Mouse (Mus musculus) embryo, embryonic 11 days (tissue): Measurements from ENCODE around the gene Sez6l2.
"Not testable (repeated sequence)": the region's sequence is repeated elsewhere in the genome, so short reads cannot be mapped to it uniquely, and the experiment has no call there.

ENCODE experiments used
- DNase-seq: peaks from one replicate; pipeline ENCODE4 v3.0.0-alpha.2; 2015

The Sez6l2 gene

DNA sequence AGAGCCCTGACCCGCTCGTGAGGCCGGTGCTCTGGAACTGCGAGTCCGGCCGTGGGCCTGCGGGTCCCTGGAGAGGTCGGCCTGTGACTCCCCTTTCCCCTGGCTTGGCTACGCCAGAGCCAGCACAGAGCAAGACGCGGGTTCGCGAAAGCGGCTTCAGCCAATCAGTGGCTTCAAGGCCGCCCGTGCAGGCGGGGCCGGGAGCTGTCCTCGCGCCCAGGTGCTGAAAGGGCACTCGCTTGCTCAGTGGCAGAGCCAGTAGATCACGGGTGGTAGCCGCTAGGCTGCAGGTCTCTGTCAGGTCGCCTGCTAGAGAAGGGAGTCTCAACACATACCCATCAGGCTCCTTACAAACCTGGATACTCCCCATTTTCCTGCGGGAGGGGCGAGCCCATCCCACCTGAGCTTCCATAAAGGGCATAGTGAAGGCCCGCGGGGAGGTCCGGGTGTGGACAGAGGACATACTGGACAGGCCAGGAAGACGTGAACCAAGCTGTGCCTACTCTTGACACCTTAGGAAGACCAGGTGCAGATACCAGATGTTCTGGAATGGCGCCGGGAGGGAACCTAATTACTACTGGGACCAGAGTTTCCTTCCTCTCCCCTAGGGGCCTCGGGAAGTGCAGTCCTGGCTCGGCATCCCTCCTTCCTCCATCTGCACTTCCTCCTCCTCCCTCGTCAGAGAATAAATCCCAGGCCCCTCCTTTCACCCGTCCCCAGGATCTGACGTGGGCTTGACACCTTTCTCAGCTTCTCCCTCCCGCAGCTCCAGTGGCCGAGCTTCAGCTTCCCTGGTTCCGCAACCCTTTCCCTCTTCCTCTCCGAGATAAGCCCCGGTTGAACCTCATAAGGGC is at the start of gene Sez6l2:
Gene Sez6l2 (plus strand): TSS at position 771 of the 854 bp plus-strand sequence.
- peak; percentile 94 for DNase-seq

GRCm38 (mm10) chr7:126905590-126905989 is 44.8 kb upstream of the Sez6l2 start:
- DNase-seq: no peak

DNA sequence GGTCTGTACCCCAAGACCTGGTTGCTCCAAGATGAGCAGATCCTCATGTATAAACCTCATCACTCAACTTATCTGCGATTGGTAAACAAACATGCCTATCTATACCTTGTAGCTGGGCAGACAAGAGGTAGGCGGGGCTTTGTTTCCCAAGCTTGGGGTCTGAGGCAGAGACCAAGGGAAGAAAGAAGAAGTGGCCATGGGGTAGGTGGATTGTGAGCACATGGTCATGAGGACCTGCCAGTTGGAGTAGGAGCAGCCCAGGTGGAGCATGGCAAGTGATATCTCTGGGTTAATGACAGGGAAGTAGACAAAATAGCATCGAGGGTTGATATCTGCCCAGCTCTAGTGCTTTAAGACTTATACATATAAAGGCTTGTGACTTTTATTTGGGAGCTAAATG is 35.5 kb upstream of the Sez6l2 start:
- DNase-seq: no peak

GRCm38 (mm10) chr7:126918356-126918755 is 32.0 kb upstream of the Sez6l2 start:
- DNase-seq: not testable (repeated sequence)

GRCm38 (mm10) chr7:126919973-126920372 is 30.4 kb upstream of the Sez6l2 start:
- DNase-seq: no peak

DNA sequence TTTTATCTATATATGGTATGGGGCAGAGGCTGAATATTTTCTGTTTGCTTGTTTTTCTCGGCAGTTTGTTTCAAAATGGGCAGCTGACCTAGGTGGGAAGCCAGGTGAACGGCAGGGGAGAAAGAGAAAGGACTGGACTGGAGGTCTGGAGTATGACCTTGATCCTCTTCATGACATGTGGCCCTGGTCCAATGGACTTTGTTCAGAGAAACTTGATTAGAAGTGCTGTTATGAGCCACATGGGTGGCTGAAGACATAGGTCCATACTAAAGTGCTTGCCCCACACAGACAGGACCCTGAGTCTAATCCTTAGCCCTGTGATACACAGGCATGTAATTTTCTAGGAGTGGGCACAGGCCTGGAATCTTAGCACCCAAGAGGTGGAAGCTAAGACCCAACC is 28.8 kb upstream of the Sez6l2 start:
- DNase-seq: no peak

- DNase-seq: peak; percentile 72
These were observed 27.7 kb upstream of the Sez6l2 start, which contains the start of gene Tmem219 for GRCm38 (mm10) chr7:126922624-126923060. Gene Tmem219 (minus strand): TSS chr7:126922917.

DNA sequence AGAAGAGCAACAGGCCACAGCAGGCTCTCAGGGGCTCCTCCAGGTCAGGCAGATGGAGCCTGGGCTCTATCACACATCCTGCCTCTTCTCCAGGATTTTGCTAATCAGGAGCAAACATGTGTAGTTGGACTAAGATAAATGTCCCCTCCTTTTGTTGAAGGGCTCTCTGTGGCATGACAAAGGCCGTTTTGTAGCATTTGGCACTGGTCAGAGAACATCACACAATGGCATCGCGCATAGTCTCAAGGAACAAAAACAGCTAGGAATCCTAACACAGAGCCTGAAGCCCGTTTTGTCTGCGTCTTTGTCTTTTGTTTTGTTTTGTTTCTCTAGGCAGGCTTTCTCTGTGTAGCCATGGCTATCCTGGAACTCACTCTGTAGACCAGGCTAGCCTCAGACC is 26.4 kb upstream of the Sez6l2 start:
- DNase-seq: peak; percentile 24

- no peak for DNase-seq
These were observed 24.1 kb upstream of the Sez6l2 start for GRCm38 (mm10) chr7:126926299-126926698.

DNA sequence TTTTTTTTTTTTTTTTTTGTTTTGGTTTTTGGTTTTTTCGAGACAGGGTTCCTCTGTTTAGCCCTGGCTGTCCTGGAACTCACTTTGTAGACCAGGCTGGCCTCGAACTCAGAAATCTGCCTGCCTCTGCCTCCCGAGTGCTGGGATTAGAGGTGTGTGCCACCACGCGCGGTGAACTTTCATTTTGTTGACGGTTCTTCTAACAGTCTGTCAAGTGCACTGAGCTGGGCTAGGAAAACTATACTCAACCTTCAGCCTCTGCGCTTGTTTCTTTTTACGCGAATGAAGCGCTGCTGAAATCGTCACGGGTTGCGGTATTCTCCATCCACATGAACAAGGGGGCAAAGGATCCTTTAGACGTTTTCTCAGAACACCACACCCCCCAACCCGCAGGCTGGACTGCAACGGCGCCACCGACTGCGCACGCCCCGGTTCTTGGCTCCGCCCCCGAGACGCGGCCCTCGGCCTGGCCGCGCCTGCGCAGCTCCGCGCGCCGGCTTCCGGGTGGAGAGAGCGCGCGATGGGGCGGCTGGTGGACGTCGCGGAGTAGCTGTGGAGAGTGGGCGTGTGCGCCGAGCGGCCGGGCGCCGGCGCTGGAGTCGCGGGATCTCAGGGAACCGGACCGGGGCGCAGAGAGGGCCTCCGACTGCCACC is 21.9 kb upstream of the Sez6l2 start, which contains the start of gene Kctd13:
Gene Kctd13 (plus strand): TSS at position 496 of the 654 bp plus-strand sequence.
- DNase-seq: peak; percentile 95

- DNase-seq: no peak
These were observed 21.3 kb upstream of the Sez6l2 start for GRCm38 (mm10) chr7:126929046-126929445.

GRCm38 (mm10) chr7:126932652-126933051 is 17.7 kb upstream of the Sez6l2 start:
- no peak for DNase-seq

GRCm38 (mm10) chr7:126941171-126941570 is 9.2 kb upstream of the Sez6l2 start:
- DNase-seq: no peak

DNA sequence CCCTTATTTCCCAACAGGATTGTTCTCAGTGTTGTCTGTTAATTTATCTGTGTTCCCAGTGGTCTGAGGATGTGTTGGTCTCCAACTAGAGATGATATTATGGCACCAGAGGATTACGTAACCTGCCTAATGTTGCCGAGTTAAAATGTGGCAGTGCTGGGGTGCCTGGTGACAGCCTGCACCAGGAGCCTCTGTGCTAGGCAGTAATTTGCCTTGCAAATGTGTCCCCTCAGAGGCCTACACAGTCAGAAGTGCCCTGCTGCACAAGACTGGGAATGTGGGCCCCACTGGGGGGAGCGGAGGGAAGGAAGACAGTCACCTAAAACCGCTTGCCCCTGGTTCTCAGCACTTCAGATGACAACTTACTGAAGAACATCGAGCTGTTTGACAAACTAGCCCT is 8.6 kb upstream of the Sez6l2 start:
- no peak for DNase-seq

GRCm38 (mm10) chr7:126946530-126946929 is 3.8 kb upstream of the Sez6l2 start:
- DNase-seq: no peak

GRCm38 (mm10) chr7:126948626-126949025 is 1.7 kb upstream of the Sez6l2 start:
- DNase-seq: no peak

DNA sequence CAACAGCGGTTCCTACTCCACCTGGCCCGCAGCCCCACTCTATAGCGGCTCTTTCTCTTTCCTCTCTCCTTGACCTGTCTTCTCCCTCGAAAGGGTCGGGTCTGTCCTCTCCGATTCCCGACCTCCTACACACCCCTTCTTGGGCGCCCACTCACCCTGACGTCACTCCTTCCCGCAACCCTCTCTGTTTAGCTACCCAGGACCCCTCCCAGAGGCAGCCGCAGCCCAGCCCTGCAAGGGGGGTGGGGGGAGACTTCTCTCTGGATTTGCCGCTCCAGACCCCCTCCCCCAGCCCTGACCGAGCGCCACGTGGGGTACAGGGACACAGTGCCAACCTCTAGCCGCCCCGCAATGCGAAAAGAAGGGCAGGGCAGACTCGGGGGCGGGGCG is 965 bp upstream of the Sez6l2 start, which contains the start of gene Asphd1:
Gene Asphd1 (minus strand): TSS at position 180 of the 390 bp plus-strand sequence.
- no peak for DNase-seq

DNA sequence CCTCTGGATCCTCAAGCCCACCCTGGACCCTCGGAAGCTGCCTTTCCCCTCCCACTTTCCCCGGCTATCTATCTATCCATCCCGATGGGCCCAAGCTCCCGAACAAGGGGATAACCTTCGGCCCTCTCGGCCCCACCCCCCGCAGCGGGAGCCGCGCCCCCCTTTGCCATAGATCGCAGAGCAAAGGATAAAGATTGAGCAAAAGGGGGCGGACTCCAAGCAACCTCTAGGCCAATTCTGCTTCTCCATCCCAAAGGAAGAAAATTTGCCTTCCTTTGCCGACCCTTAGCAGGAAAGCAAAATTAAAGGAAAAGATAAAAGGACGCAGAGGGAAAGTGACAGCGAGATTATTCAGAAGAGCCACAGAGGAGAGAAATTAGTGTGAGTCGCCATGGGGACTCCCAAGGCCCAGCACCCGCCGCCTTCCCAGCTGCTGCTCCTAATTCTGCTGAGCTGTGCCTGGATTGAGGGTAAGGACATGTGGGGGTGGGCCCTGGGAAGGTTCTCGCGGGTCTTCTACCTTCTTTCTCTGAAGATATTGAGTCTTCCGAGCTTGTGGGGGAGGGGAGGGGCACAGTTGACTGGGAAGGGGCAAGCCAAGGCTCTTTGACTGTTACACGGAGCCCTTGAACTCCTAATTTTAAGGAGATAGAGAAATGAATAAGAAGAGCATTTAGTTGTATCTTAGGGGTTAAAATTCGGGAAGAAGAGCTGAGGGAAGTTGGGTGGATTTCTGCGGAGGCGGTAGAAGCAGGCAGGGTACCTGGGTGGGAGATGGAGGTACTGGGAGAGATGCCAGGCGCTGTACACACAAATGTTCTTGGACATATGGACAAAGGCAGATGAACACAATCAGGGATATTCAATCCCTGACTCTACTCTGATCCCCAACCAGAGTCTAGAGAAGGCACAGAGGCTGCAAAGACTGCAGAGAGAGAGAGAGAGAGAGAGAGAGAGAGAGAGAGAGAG is 568 bp downstream of the Sez6l2 start:
- no peak for DNase-seq

GRCm38 (mm10) chr7:126951741-126952140 is 1.4 kb downstream of the Sez6l2 start:
- DNase-seq: no peak

GRCm38 (mm10) chr7:126952646-126953045 is 2.3 kb downstream of the Sez6l2 start:
- no peak for DNase-seq

- DNase-seq: no peak
These were observed 4.8 kb downstream of the Sez6l2 start for GRCm38 (mm10) chr7:126955125-126955524.

DNA sequence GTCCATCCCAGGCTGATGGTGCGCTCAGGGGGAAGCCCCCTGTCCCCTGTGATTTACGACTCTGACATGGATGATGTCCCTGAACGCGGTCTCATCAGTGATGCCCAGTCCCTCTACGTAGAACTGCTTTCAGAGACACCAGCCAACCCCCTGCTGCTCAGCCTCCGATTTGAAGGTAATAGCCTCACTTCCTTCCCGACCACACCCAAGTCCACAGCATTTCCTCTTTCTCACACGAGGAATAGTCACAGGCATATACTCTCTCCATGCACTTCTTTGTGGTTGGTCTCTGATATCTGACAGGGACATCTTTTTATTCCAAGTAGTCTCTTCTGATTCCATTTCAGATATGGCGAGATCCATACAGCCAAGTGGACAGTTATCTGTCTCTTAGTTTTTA is 9.4 kb downstream of the Sez6l2 start:
- DNase-seq: no peak

DNA sequence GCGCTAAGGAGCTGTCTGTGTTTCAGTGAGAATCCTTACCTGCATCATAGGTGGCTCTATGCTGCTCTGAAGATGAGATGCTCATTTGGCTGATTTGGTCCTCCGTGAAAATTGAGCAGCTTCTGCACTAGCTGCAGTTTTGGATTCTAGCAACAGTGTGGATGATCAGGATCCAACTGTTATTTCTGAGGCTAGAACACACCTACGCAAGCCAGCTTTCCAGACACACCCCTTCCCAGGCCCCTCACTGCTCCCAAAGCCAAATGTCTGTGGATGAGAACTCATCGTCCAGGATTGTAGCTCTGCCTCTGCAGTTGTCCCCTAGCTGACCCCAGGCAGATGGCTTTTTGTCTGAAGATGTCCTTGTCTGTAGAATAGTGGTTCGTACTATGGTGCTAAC is 10.7 kb downstream of the Sez6l2 start:
- no peak for DNase-seq
